Mouse (Mus musculus): ENCODE measurements around the gene AI597479.

Gene AI597479

DNA sequence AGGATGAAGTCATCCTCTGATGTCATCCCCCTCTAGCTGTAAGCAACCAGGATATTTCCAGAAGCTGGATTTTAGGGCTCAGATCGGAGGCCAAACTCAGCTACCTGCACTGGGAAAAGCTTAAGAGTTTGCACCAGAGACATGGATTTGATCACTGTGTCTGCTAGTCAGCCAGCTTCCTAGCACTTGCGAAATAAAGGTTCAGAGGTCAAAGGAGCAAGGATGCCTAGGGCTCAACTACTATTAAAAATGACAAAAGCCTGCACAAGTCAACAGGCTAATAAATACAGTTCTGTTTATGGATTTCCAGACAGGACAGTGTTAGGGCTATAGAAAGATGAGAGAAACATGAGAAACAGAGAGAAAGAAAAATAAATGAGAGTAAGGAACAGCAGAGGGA lies 59.4 kb downstream of the AI597479 start:
- DNase-seq (ENCODE audit: inconsistent age in 2 of 2, low spot score in 1 of 2), result no peak

- no peak for DNase-seq (ENCODE audit: inconsistent age in 2 of 2, low spot score in 1 of 2)
Measured at GRCm38 (mm10) chr1:43159429-43159828, 60.9 kb downstream of the AI597479 start.

GRCm38 (mm10) chr1:43162394-43162793 lies 63.9 kb downstream of the AI597479 start:
- DNase-seq (ENCODE audit: inconsistent age in 2 of 2, low spot score in 1 of 2), result no peak

- DNase-seq (ENCODE audit: inconsistent age in 2 of 2, low spot score in 1 of 2), result no peak
Measured at GRCm38 (mm10) chr1:43163084-43163466, 64.6 kb downstream of the AI597479 start.

GRCm38 (mm10) chr1:43163467-43164418 lies 65.2 kb downstream of the AI597479 start:
- DNase-seq (ENCODE audit: inconsistent age in 2 of 2, low spot score in 1 of 2), result peak; percentile 74 to 89

- DNase-seq (ENCODE audit: inconsistent age in 2 of 2, low spot score in 1 of 2), result no peak
Measured at GRCm38 (mm10) chr1:43164582-43164981, 66.1 kb downstream of the AI597479 start.
